Mouse (Mus musculus) hindlimb bud, embryonic 11.5 days (tissue): ENCODE measurements around the gene Ccdc194.

ENCODE experiments used
- DNase-seq: peaks from one replicate; pipeline ENCODE4 v3.0.0-alpha.2; 2012; ENCODE audit warnings: low read depth, low spot score; ENCODE audit errors: extremely low spot score

Gene Ccdc194

DNA sequence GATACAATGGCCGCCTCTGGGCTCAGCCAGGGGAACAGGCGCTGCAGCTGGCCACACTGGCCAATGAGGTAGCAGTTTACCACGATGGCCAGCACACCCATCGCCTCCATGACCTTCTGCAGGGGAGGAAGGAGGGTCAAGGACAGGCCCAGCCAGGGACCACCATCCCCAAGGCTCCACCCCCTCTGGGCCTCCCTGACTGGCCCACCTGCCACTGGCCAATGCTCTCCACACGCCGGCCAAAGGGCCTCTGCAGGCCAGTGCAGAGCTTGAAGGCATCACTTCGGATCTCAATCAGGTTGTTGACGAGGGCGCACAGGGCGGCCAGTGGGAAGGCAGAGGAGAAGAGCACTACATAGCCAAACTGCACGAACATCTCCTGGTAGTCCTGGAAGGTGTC is 46.6 kb downstream of the Ccdc194 start:
- DNase-seq: no peak

GRCm38 (mm10) chr8:71477196-71477845 is 48.2 kb downstream of the Ccdc194 start:
- no peak for DNase-seq

DNA sequence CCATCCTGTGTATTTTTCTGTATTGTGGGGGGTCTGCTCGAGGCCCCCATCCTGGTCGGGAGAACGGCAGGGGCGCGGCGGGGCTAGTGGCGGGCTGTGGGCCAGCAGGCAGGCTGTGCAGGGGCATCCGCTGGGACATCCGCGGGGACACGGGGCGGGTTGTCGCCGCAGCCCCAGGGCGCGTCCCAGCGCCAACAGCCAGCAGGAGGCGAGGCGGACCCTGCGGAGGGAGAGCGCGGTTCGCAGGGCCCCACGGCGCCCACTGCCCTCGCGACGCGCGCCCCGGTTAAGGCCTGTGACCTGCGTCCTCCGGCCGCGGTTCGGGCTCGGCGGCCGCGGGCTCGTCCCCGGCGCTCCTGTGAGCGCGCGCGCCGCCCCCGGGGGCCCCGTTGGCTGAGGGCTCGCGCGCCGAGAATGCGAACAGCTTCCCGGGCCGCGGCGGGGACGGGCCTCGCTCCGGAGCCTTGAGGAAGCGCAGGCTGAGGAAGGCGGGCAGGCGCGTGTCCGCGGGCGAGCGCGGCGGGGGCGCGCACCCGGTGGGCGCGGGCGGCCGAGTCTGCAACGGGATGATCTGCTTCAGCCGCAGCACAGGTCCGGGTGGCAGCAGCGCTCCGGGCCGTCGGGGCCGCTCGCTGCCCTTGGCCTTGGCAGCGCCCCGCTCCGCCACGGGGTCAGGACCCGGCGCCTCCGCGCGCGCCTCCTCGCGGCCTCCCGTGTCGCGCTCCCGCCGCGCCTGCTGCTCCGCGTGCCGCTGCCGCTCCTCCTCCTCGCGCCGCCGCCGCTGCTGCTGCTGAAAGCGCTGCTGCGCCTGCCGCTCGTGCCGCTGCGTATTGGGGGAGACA is 49.2 kb downstream of the Ccdc194 start:
- DNase-seq: no peak

DNA sequence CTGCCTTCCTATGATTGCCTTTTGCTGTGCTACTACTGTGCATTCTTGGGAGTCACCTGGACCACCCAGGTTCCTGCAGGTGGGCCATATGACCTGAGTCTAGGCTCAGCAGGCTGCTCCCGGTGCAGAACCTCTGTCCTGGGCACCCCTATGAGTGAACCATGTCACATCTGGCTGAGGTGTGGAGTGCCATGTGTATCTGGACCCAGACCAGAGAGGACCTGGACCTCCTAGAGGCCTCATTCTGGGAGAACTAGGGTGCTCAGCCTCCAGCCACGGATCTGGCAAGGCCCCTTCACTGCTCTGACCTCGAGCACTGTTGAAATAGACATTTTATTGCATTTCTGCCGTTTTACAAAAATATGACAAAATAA is 49.8 kb downstream of the Ccdc194 start:
- DNase-seq: no peak

- DNase-seq: no peak
Measured at GRCm38 (mm10) chr8:71474785-71475701, 50.5 kb downstream of the Ccdc194 start.

DNA sequence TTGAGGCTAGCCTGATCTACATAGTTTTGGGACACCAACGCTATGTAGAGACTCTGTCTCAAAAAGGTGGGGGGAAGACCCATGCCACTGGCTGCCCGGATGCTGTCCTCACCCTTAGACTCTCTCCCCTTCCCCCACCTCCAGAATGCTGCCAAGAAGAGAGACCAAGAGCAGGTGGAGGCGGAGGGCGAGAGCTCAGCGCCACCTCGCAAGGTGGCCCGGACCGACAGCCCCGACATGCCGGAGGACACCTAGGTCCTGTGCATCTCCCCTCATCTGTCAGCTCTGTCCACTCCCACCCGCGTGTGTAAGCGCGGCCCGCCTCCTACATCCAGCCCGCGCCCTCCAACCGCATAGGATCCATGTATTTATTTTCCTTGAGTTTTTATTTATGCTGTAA is 51.2 kb downstream of the Ccdc194 start:
- DNase-seq: no peak

GRCm38 (mm10) chr8:71472601-71473386 is 52.7 kb downstream of the Ccdc194 start:
- DNase-seq: no peak

- DNase-seq: no peak
Measured at GRCm38 (mm10) chr8:71471861-71472260, 53.6 kb downstream of the Ccdc194 start.

- DNase-seq: no peak
Measured at GRCm38 (mm10) chr8:71470913-71471255, 54.6 kb downstream of the Ccdc194 start.

DNA sequence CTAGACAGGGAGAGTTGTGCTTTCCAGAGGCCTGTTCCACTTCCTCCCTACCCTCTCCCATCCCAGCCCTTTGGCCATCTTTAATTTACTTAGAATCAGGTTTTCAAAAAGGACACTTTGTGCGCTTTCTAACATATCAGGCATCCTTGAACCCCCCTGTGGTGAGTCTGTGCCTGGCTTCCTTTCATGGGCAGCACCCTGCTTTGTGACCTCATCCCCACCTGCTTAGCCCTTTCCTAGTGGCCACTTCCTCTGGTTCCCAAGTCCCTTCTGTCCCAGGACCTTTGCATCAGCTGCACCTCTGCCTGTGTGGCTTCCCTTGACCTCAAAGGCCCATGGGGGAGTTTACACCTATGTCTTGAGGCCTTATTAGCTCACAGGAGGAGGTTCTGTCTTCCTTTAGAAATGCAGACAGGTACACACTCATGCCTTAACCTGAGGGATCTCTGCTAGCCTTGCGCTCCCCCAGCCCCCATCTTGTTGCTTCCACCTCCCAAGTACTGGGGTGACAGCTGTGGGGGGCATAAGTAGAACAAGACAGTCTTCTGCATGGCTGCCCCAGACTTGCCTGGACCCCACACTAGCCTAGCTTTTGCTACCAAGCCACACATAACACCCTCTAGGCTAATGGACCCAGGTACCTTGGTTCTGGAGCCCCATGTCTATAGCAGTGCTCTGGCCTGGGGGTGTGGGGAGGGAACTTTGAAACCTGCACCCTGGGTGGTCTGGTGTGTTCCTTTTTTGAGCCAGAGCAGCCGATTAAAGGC is 55.2 kb downstream of the Ccdc194 start:
- DNase-seq: no peak
